Mouse (Mus musculus): ENCODE measurements at regions not wholly inside any gene's neighbourhood (a gene's known extent, or its start where the extent isn't known, plus 50 kb on each side); places are given as distances from the start of the nearest gene placed in this dataset.

DNA sequence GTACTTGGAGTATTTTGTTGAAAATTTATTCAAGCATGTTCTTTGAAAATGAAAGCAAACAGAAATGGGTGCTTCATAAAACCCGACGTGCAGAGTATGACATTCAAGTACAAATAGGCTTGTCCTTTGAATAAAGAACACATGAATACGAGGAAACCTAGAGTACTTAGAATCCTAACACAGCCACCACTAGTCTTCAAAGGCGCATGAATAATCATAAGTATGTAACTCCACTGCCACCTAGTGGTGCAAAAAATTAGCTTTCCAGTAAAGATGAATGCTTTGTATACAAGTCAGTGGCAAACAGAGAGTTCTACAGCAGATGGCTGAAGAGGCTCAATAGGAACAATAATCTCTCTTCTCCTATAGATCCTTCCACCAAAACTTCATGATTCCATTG, 1449.8 kb upstream of the Tenm3 start:
- TF ChIP-seq CTCF (conservative IDR thresholded peaks at IDR 0.05; ENCODE audit: insufficient read depth, insufficient read length, low read depth, low read length) (0 out of 2 replicates have a peak, but pooled peaks have one; percentile 17), POLR2A (IDR thresholded peaks at IDR 0.05; ENCODE audit: low read depth, low read length) (no peak)

Measured in kidney, adult 2 months (tissue).